Mouse (Mus musculus): Measurements from ENCODE around the gene Hdac8. TPM values are rescaled to one million over a fixed set of nuclear protein-coding genes. Genes with fewer than 3 reads are reported as not detected.

Hdac8 gene
- polyA plus RNA-seq, 1 experiment from 2014 or later = 15.3 TPM

- peaks cover 38% of the 10 kb centered on the region for H3K27me3 ChIP-seq
- CTCF ChIA-PET = no interaction called here
- in situ Hi-C loops (cut with MboI; ENCODE audit: low pct_unique_long_range_greater_than_20kb) = no loop called here
- POLR2A ChIA-PET = no interaction called here
- no peak for TF ChIP-seq CTCF (IDR thresholded peaks at IDR 0.05)
- no peak for ATAC-seq
- DNase-seq (ENCODE audit: low read depth, low spot score) = no peak
Measured at GRCm38 (mm10) chrX:102341688-102342087, 163.5 kb downstream of the Hdac8 start.

- DNase-seq (ENCODE audit: low read depth, low spot score) = no peak
- ChIA-PET POLR2A (interaction anchor here (0.6 to 0.8 kb wide), 2 partner anchors 88 to 308 kb away, joined by 3 to 6 read pairs; no protein-coding TSS in a partner anchor), CTCF (no interaction called here)
- H3K27me3 ChIP-seq = peaks cover 34% of the 10 kb centered on the region
- ATAC-seq = no peak
- in situ Hi-C loops (cut with MboI; ENCODE audit: low pct_unique_long_range_greater_than_20kb) = no loop called here
- TF ChIP-seq CTCF (IDR thresholded peaks at IDR 0.05) = no peak
Measured at GRCm38 (mm10) chrX:102339396-102340155, 165.6 kb downstream of the Hdac8 start.

- CTCF ChIA-PET = no interaction called here
- DNase-seq (ENCODE audit: low read depth, low spot score) (no peak), ATAC-seq (no peak)
- H3K27me3 ChIP-seq = peaks cover 23% of the 10 kb centered on the region
- POLR2A ChIA-PET = interaction anchor here (0.6 kb wide), 1 partner anchor 29 kb away, joined by 4 read pairs; no protein-coding TSS in a partner anchor
- in situ Hi-C loops (cut with MboI; ENCODE audit: low pct_unique_long_range_greater_than_20kb) = no loop called here
- no peak for TF ChIP-seq CTCF (IDR thresholded peaks at IDR 0.05)
Measured at GRCm38 (mm10) chrX:102319696-102320095, 185.5 kb downstream of the Hdac8 start.

GRCm38 (mm10) chrX:102319252-102319651 lies 185.9 kb downstream of the Hdac8 start:
- ATAC-seq (no peak), DNase-seq (ENCODE audit: low read depth, low spot score) (no peak)
- in situ Hi-C loops (cut with MboI; ENCODE audit: low pct_unique_long_range_greater_than_20kb) = no loop called here
- H3K27me3 ChIP-seq = peaks cover 26% of the 10 kb centered on the region
- CTCF ChIA-PET = no interaction called here
- POLR2A ChIA-PET = no interaction called here
- TF ChIP-seq CTCF (IDR thresholded peaks at IDR 0.05) = no peak

- in situ Hi-C loops (cut with MboI; ENCODE audit: low pct_unique_long_range_greater_than_20kb) = no loop called here
- CTCF ChIA-PET = no interaction called here
- POLR2A ChIA-PET = no interaction called here
- ATAC-seq (no peak), DNase-seq (ENCODE audit: low read depth, low spot score) (no peak)
- no peak for TF ChIP-seq CTCF (IDR thresholded peaks at IDR 0.05)
- peaks cover 26% of the 10 kb centered on the region for H3K27me3 ChIP-seq
Measured at GRCm38 (mm10) chrX:102318782-102319181, 186.4 kb downstream of the Hdac8 start.

GRCm38 (mm10) chrX:102311119-102311518 lies 194.0 kb downstream of the Hdac8 start:
- POLR2A ChIA-PET = no interaction called here
- CTCF ChIA-PET = no interaction called here
- in situ Hi-C loops (cut with MboI; ENCODE audit: low pct_unique_long_range_greater_than_20kb) = no loop called here
- no peak for ATAC-seq
- H3K27me3 ChIP-seq = peaks cover 12% of the 10 kb centered on the region
- TF ChIP-seq CTCF (IDR thresholded peaks at IDR 0.05) = no peak
- DNase-seq (ENCODE audit: low read depth, low spot score) = no peak

- in situ Hi-C loops (cut with MboI; ENCODE audit: low pct_unique_long_range_greater_than_20kb) = no loop called here
- ATAC-seq = no peak
- no peaks in the 10 kb centered on the region for H3K27me3 ChIP-seq
- ChIA-PET POLR2A (no interaction called here), CTCF (no interaction called here)
- DNase-seq (ENCODE audit: low read depth, low spot score) = no peak
- TF ChIP-seq CTCF (IDR thresholded peaks at IDR 0.05) = no peak
Measured at GRCm38 (mm10) chrX:102307511-102307910, 197.6 kb downstream of the Hdac8 start.

- TF ChIP-seq CTCF (IDR thresholded peaks at IDR 0.05) = no peak
- no peak for ATAC-seq
- no peaks in the 10 kb centered on the region for H3K27me3 ChIP-seq
- in situ Hi-C loops (cut with MboI; ENCODE audit: low pct_unique_long_range_greater_than_20kb) = no loop called here
- ChIA-PET CTCF (no interaction called here), POLR2A (no interaction called here)
- no peak for DNase-seq (ENCODE audit: low read depth, low spot score)
Measured at GRCm38 (mm10) chrX:102305806-102306205, 199.4 kb downstream of the Hdac8 start.

GRCm38 (mm10) chrX:102304914-102305313 lies 200.2 kb downstream of the Hdac8 start:
- H3K27me3 ChIP-seq = no peaks in the 10 kb centered on the region
- CTCF ChIA-PET = interaction anchor here (1.4 kb wide), 1 partner anchor 61 kb away, joined by 3 read pairs; no protein-coding TSS in a partner anchor
- no peak for TF ChIP-seq CTCF (IDR thresholded peaks at IDR 0.05)
- DNase-seq (ENCODE audit: low read depth, low spot score) (no peak), ATAC-seq (peak; percentile 53)
- in situ Hi-C loops (cut with MboI; ENCODE audit: low pct_unique_long_range_greater_than_20kb) = no loop called here
- POLR2A ChIA-PET = no interaction called here

GRCm38 (mm10) chrX:102302476-102302875 lies 202.7 kb downstream of the Hdac8 start:
- TF ChIP-seq CTCF (IDR thresholded peaks at IDR 0.05) = no peak
- DNase-seq (ENCODE audit: low read depth, low spot score) (no peak), ATAC-seq (no peak)
- peaks cover 5% of the 10 kb centered on the region for H3K27me3 ChIP-seq
- CTCF ChIA-PET = interaction anchor here (1.1 kb wide), 1 partner anchor 8 kb away, joined by 4 read pairs; no protein-coding TSS in a partner anchor
- in situ Hi-C loops (cut with MboI; ENCODE audit: low pct_unique_long_range_greater_than_20kb) = no loop called here
- POLR2A ChIA-PET = interaction anchor here (0.6 to 0.7 kb wide), 2 partner anchors 10 to 758 kb away, joined by 3 to 5 read pairs; no protein-coding TSS in a partner anchor

- in situ Hi-C loops (cut with MboI; ENCODE audit: low pct_unique_long_range_greater_than_20kb) = no loop called here
Measured at GRCm38 (mm10) chrX:102284889-102285288, 220.3 kb downstream of the Hdac8 start.

More at GRCm38 (mm10) chrX:102284889-102285288, 220.3 kb downstream of the Hdac8 start:
- ATAC-seq = peak; percentile 54
- peaks cover 20% of the 10 kb centered on the region for H3K27me3 ChIP-seq
- no peak for TF ChIP-seq CTCF (IDR thresholded peaks at IDR 0.05)
- no peak for DNase-seq (ENCODE audit: low read depth, low spot score)
- ChIA-PET CTCF (no interaction called here), POLR2A (no interaction called here)

All from Patski (cell line).